Mouse (Mus musculus): ENCODE data around the gene Ccdc57.
A peak's percentile ranks its signal among the peaks of the same experiment; 100 is the strongest.

The Ccdc57 gene

GRCm38 (mm10) chr11:120781361-120781760 is 151.3 kb downstream of the Ccdc57 start:
- DNase-seq: peak in 1 of 2 experiments; percentile 31

DNA sequence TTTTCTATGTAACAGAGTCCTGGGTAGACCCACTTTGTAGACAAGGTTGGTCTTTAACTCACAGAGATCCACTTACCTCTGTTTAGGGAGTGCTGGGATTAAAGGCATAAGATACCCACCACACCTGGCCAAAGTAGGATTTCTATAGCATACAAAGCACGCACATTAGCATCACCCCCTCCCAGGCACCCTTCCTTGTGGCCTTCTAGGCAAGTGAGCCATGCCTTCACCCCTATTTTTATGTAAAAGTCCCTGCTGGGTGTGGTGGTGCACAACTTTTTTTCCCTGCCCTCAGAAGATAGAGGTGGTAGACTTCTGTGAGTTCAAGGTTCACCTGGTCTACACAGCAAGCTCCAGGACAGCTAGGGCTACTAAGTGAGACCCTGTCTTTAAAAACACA is 152.8 kb downstream of the Ccdc57 start:
- no peak for DNase-seq

GRCm38 (mm10) chr11:120777123-120777522 is 155.5 kb downstream of the Ccdc57 start:
- DNase-seq: no peak

All from kidney, postnatal 4 days (tissue).